Mouse (Mus musculus) kidney, embryonic 15.5 days (tissue): ENCODE results near the gene Cacna2d2. TPM values are rescaled to one million over a fixed set of nuclear protein-coding genes. Genes with fewer than 3 reads are reported as not detected.

ENCODE experiments used
- ATAC-seq: fragments of 200-750 bp; cut with Nextera tagmentation; replicated peaks from 2 replicates; pipeline ENCODE4 v1.8.0; 2017; ENCODE audit warnings: moderate TSS enrichment; ENCODE audit not compliant: low FRiP score
- H3K27ac ChIP-seq: fragments of 300-500 bp; sonication (generic); 2 replicates; pipeline ENCODE4 v1.5.1; 2015; ENCODE audit warnings: mild to moderate bottlenecking, inconsistent platforms
- H3K27me3 ChIP-seq: fragments of 300-500 bp; sonication (generic); 2 replicates; pipeline ENCODE4 v1.6.1; 2015; ENCODE audit warnings: inconsistent platforms
- H3K36me3 ChIP-seq: fragments of 300-500 bp; sonication (generic); 2 replicates; pipeline ENCODE4 v1.6.1; 2015; ENCODE audit warnings: inconsistent platforms
- H3K4me1 ChIP-seq: fragments of 300-500 bp; sonication (generic); 2 replicates; pipeline ENCODE4 v1.6.1; 2015; ENCODE audit warnings: inconsistent platforms
- H3K4me2 ChIP-seq: fragments of 300-500 bp; sonication (generic); 2 replicates; pipeline ENCODE4 v1.6.1; 2015; ENCODE audit warnings: moderate library complexity, mild to moderate bottlenecking, inconsistent platforms
- H3K4me3 ChIP-seq: fragments of 300-500 bp; sonication (generic); replicated peaks from 2 replicates; pipeline ENCODE4 v1.5.1; 2015; ENCODE audit warnings: mild to moderate bottlenecking, inconsistent platforms
- H3K9ac ChIP-seq: fragments of 300-500 bp; sonication (generic); 2 replicates; pipeline ENCODE4 v1.6.1; 2015; ENCODE audit warnings: mild to moderate bottlenecking, inconsistent platforms
- H3K9me3 ChIP-seq: fragments of 300-500 bp; sonication (generic); replicated peaks from 2 replicates; pipeline ENCODE4 v1.6.1; 2016; ENCODE audit warnings: inconsistent platforms
- WGBS: fragments of 180-500 bp; shearing (Covaris S2); methylation state at CpG from one replicate; pipeline ENCODE4 v1.1.7; 2015; ENCODE audit warnings: mixed read lengths; 5-methylcytosine and 5-hydroxymethylcytosine counted together
- polyA plus RNA-seq: library from polyadenylated mRNA; unstranded; fragments of >200 nt; fragmentation: Nextera tagmentation; extraction: Ambion mirVana; gene quantifications from 2 replicates; pipeline ENCODE4 v1.2.1, GENCODE M21; 2015

Gene Cacna2d2
- polyA plus RNA-seq, 1 experiment from 2014 or later: 0.93 TPM

GRCm38 (mm10) chr9:107469213-107469795 is 69.9 kb downstream of the Cacna2d2 start:
- Histone ChIP-seq H3K4me1 (peaks cover 4% of the 10 kb centered on the region; the same call in 1 of the 2 replicates), H3K9me3 (no peaks in the 10 kb centered on the region), H3K27ac (no peak overlapping the region), H3K4me2 (no peak overlapping the region), H3K36me3 (no peaks in the 10 kb centered on the region), H3K9ac (no peak overlapping the region), H3K27me3 (0 out of 2 replicates have a peak, but pooled peaks cover 3% of the 10 kb centered on the region), H3K4me3 (no peak overlapping the region)
- WGBS: 64% methylated on average over 13 of the region's 13 CpGs
- no peak for ATAC-seq

GRCm38 (mm10) chr9:107470427-107470826 is 71.0 kb downstream of the Cacna2d2 start:
- no peaks in the 10 kb centered on the region for H3K9me3 ChIP-seq
- 45% methylated on average over 15 of the region's 15 CpGs for WGBS
- 0 out of 2 replicates have a peak, but pooled peaks cover 3% of the 10 kb centered on the region for H3K27me3 ChIP-seq
- no peak overlapping the region for H3K9ac ChIP-seq
- H3K36me3 ChIP-seq: no peaks in the 10 kb centered on the region
- no peak overlapping the region for H3K27ac ChIP-seq
- no peak overlapping the region for H3K4me3 ChIP-seq
- peaks cover 10% of the 10 kb centered on the region for H3K4me1 ChIP-seq
- no peak for ATAC-seq
- no peak overlapping the region for H3K4me2 ChIP-seq

- H3K9me3 ChIP-seq: no peaks in the 10 kb centered on the region
- 82% methylated on average over 1 of the region's 1 CpGs for WGBS
- H3K27ac ChIP-seq: no peak overlapping the region
- H3K27me3 ChIP-seq: no peaks in the 10 kb centered on the region
- no peaks in the 10 kb centered on the region for H3K36me3 ChIP-seq
- ATAC-seq: no peak
- no peak overlapping the region for H3K4me2 ChIP-seq
- H3K4me3 ChIP-seq: no peak overlapping the region
- H3K9ac ChIP-seq: no peak overlapping the region
- peaks cover 11% of the 10 kb centered on the region for H3K4me1 ChIP-seq
Observed at GRCm38 (mm10) chr9:107474016-107474415, 74.6 kb downstream of the Cacna2d2 start.

- Histone ChIP-seq H3K27ac (no peak overlapping the region), H3K9ac (no peak overlapping the region), H3K27me3 (peaks cover 26% of the 10 kb centered on the region), H3K36me3 (no peaks in the 10 kb centered on the region), H3K4me1 (peaks cover 26% of the 10 kb centered on the region), H3K4me3 (no peak overlapping the region), H3K9me3 (no peaks in the 10 kb centered on the region), H3K4me2 (peak overlapping the region; percentile 31; the same call in 1 of the 2 replicates)
- 41% methylated on average over 5 of the region's 5 CpGs for WGBS
- ATAC-seq: no peak
Observed at GRCm38 (mm10) chr9:107478979-107479378, 79.6 kb downstream of the Cacna2d2 start.

GRCm38 (mm10) chr9:107479593-107479992 is 80.2 kb downstream of the Cacna2d2 start:
- WGBS: 13% methylated on average over 14 of the region's 14 CpGs
- H3K9ac ChIP-seq: no peak overlapping the region
- 0 out of 2 replicates have a peak overlapping the region, but pooled peaks have one; percentile 1 for H3K4me3 ChIP-seq
- peaks cover 26% of the 10 kb centered on the region for H3K4me1 ChIP-seq
- no peak overlapping the region for H3K27ac ChIP-seq
- H3K4me2 ChIP-seq: peak overlapping the region; percentile 31
- no peak for ATAC-seq
- peaks cover 26% of the 10 kb centered on the region for H3K27me3 ChIP-seq
- no peaks in the 10 kb centered on the region for H3K36me3 ChIP-seq
- H3K9me3 ChIP-seq: no peaks in the 10 kb centered on the region

- Histone ChIP-seq H3K4me3 (no peak overlapping the region), H3K4me1 (peaks cover 19% of the 10 kb centered on the region), H3K9me3 (no peaks in the 10 kb centered on the region), H3K27ac (peak overlapping the region; percentile 20; the same call in 1 of the 2 replicates), H3K27me3 (peaks cover 26% of the 10 kb centered on the region), H3K9ac (no peak overlapping the region), H3K4me2 (no peak overlapping the region), H3K36me3 (no peaks in the 10 kb centered on the region)
- ATAC-seq: no peak
- WGBS: 18% methylated on average over 9 of the region's 9 CpGs
Observed at GRCm38 (mm10) chr9:107480477-107481069, 81.2 kb downstream of the Cacna2d2 start.

- Histone ChIP-seq H3K27me3 (peaks cover 26% of the 10 kb centered on the region), H3K27ac (no peak overlapping the region), H3K4me3 (no peak overlapping the region), H3K36me3 (no peaks in the 10 kb centered on the region), H3K9me3 (no peaks in the 10 kb centered on the region), H3K4me2 (no peak overlapping the region), H3K4me1 (peaks cover 19% of the 10 kb centered on the region), H3K9ac (no peak overlapping the region)
- WGBS: 23% methylated on average over 16 of the region's 16 CpGs
- ATAC-seq: no peak
Observed at GRCm38 (mm10) chr9:107481340-107481739, 81.9 kb downstream of the Cacna2d2 start.

GRCm38 (mm10) chr9:107482004-107482403 is 82.6 kb downstream of the Cacna2d2 start:
- peaks cover 19% of the 10 kb centered on the region for H3K4me1 ChIP-seq
- no peaks in the 10 kb centered on the region for H3K36me3 ChIP-seq
- peaks cover 26% of the 10 kb centered on the region for H3K27me3 ChIP-seq
- H3K4me2 ChIP-seq: no peak overlapping the region
- H3K9ac ChIP-seq: no peak overlapping the region
- no peak for ATAC-seq
- no peak overlapping the region for H3K27ac ChIP-seq
- no peak overlapping the region for H3K4me3 ChIP-seq
- no peaks in the 10 kb centered on the region for H3K9me3 ChIP-seq
- 92% methylated on average over 9 of the region's 9 CpGs for WGBS

- Histone ChIP-seq H3K36me3 (no peaks in the 10 kb centered on the region), H3K9me3 (no peaks in the 10 kb centered on the region), H3K4me2 (no peak overlapping the region), H3K27ac (no peak overlapping the region), H3K4me3 (no peak overlapping the region), H3K4me1 (peaks cover 19% of the 10 kb centered on the region), H3K27me3 (peaks cover 26% of the 10 kb centered on the region), H3K9ac (no peak overlapping the region)
- ATAC-seq: no peak
- 70% methylated on average over 4 of the region's 4 CpGs for WGBS
Observed at GRCm38 (mm10) chr9:107482770-107483169, 83.4 kb downstream of the Cacna2d2 start.

GRCm38 (mm10) chr9:107483714-107484113 is 84.3 kb downstream of the Cacna2d2 start:
- 91% methylated on average over 5 of the region's 5 CpGs for WGBS
- Histone ChIP-seq H3K9me3 (no peaks in the 10 kb centered on the region), H3K4me3 (no peak overlapping the region), H3K9ac (no peak overlapping the region), H3K27me3 (peaks cover 26% of the 10 kb centered on the region), H3K4me2 (no peak overlapping the region), H3K27ac (no peak overlapping the region), H3K36me3 (no peaks in the 10 kb centered on the region), H3K4me1 (peaks cover 19% of the 10 kb centered on the region)
- ATAC-seq: no peak

- H3K4me2 ChIP-seq: no peak overlapping the region
- no peak overlapping the region for H3K4me3 ChIP-seq
- H3K9me3 ChIP-seq: no peaks in the 10 kb centered on the region
- peaks cover 24% of the 10 kb centered on the region for H3K27me3 ChIP-seq
- H3K9ac ChIP-seq: no peak overlapping the region
- no peak for ATAC-seq
- no peak overlapping the region for H3K27ac ChIP-seq
- 69% methylated on average over 17 of the region's 17 CpGs for WGBS
- H3K36me3 ChIP-seq: no peaks in the 10 kb centered on the region
- peaks cover 16% of the 10 kb centered on the region for H3K4me1 ChIP-seq
Observed at GRCm38 (mm10) chr9:107484302-107484701, 84.9 kb downstream of the Cacna2d2 start.

GRCm38 (mm10) chr9:107484766-107485165 is 85.4 kb downstream of the Cacna2d2 start:
- H3K27ac ChIP-seq: no peak overlapping the region
- no peak overlapping the region for H3K9ac ChIP-seq
- H3K4me1 ChIP-seq: peaks cover 11% of the 10 kb centered on the region
- no peak overlapping the region for H3K4me3 ChIP-seq
- no peaks in the 10 kb centered on the region for H3K9me3 ChIP-seq
- H3K27me3 ChIP-seq: peaks cover 21% of the 10 kb centered on the region
- H3K36me3 ChIP-seq: no peaks in the 10 kb centered on the region
- no peak for ATAC-seq
- H3K4me2 ChIP-seq: no peak overlapping the region
- 81% methylated on average over 6 of the region's 6 CpGs for WGBS
